Mouse (Mus musculus) testis, adult 2 months (tissue): ENCODE data around the gene Mfsd5. TPM values are rescaled to one million over a fixed set of nuclear protein-coding genes. Genes with fewer than 3 reads are reported as not detected.

Experiments used
- H3K27ac ChIP-seq: fragments of 200-500 bp; 2 replicates; pipeline ENCODE4 v1.5.1; 2012; ENCODE audit warnings: low read depth, low read length; ENCODE audit not compliant: control insufficient read depth, insufficient read depth
- H3K27me3 ChIP-seq: fragments of 200-500 bp; 2 replicates; pipeline ENCODE4 v1.6.1; 2012; ENCODE audit warnings: mild to moderate bottlenecking, low read length, moderate library complexity; ENCODE audit not compliant: control insufficient read depth, insufficient read depth
- H3K36me3 ChIP-seq: fragments of 200-500 bp; 2 replicates; pipeline ENCODE4 v1.6.1; 2012; ENCODE audit warnings: mild to moderate bottlenecking, low read length; ENCODE audit not compliant: control insufficient read depth, insufficient read depth
- H3K4me1 ChIP-seq: fragments of 200-500 bp; 2 replicates; pipeline ENCODE4 v1.6.1; 2012; ENCODE audit warnings: low read length; ENCODE audit not compliant: control insufficient read depth, insufficient read depth
- H3K4me3 ChIP-seq: fragments of 200-500 bp; 2 replicates; pipeline ENCODE4 v1.5.1; 2012; ENCODE audit warnings: low read depth, mild to moderate bottlenecking, low read length, moderate library complexity, mixed read lengths; ENCODE audit not compliant: control insufficient read depth
- CTCF ChIP-seq: fragments of 200-500 bp; IDR thresholded peaks from 2 replicates; pipeline ENCODE4 v1.5.1; 2012; ENCODE audit warnings: low read depth, mild to moderate bottlenecking, inconsistent platforms, low read length, moderate library complexity; ENCODE audit not compliant: control insufficient read depth, insufficient read depth, insufficient replicate concordance
- POLR2A ChIP-seq: fragments of 200-500 bp; IDR thresholded peaks from 2 replicates; pipeline ENCODE4 v1.6.1; 2012; ENCODE audit warnings: low read depth, mild to moderate bottlenecking, inconsistent platforms, low read length, moderate library complexity; ENCODE audit not compliant: control insufficient read depth
- polyA plus RNA-seq: library from polyadenylated mRNA; depleted of rRNA; stranded (reverse); fragments of >200 nt; gene quantifications from 2 replicates; pipeline ENCODE4 v1.2.3, GENCODE M21; 2012; rRNA removed

The Mfsd5 gene
- polyA plus RNA-seq = 12.1 and 14.3 TPM in 2 replicates

DNA sequence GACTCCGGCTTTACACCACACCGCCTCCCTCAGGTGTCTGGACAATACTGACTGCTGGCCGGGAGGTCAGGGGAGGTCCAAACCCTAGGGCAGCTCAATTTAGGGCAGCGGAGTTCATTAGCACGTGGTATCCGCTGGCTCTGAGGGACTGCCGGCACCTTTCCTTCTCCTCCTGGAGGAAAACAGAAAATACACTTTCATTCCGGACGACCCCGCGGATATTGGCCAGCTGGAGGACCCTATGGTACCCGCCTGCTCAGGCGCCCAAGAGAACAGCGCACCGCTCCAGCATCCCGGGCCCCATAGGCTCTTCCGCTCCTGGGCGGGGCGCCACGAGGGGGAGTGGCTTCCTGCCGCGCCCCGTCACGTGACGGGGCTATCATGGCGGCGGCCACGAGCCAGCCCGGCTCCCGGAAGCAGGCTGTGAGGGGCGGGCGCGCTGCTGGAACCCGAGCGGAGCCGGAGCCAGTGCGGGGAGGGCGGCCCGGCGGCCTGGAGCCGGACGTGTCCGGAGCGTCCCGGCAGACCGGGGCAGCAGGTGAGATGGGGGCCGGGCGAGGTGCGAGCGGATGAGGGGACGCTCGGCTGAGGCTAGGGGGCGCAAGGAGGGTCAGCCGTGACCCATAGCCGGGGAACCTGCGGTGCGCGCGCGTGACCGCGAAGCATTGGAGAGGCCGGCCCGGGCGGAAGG is at the start of gene Mfsd5:
TSS of gene Mfsd5 (plus strand) at position 363 of the 691 bp plus-strand sequence.
- H3K4me1 ChIP-seq = peaks cover 11% of the 10 kb centered on the region
- H3K36me3 ChIP-seq = no peaks in the 10 kb centered on the region
- TF ChIP-seq CTCF (peak; percentile 3; the same call in 1 of the 2 replicates), POLR2A (peak; percentile 79)
- H3K27me3 ChIP-seq = no peaks in the 10 kb centered on the region
- H3K27ac ChIP-seq = peak within 1 kb of the TSS; percentile 73
- H3K4me3 ChIP-seq = peak within 1 kb of the TSS; percentile 91

GRCm38 (mm10) chr15:102230408-102231321 is 48.6 kb upstream of the Mfsd5 start:
- no peaks in the 10 kb centered on the region for H3K27me3 ChIP-seq
- H3K4me1 ChIP-seq = peaks cover 5% of the 10 kb centered on the region; the same call in 1 of the 2 replicates
- no peak overlapping the region for H3K27ac ChIP-seq
- H3K4me3 ChIP-seq = no peak overlapping the region
- TF ChIP-seq POLR2A = no peak
- TF ChIP-seq CTCF = no peak
- H3K36me3 ChIP-seq = no peaks in the 10 kb centered on the region

DNA sequence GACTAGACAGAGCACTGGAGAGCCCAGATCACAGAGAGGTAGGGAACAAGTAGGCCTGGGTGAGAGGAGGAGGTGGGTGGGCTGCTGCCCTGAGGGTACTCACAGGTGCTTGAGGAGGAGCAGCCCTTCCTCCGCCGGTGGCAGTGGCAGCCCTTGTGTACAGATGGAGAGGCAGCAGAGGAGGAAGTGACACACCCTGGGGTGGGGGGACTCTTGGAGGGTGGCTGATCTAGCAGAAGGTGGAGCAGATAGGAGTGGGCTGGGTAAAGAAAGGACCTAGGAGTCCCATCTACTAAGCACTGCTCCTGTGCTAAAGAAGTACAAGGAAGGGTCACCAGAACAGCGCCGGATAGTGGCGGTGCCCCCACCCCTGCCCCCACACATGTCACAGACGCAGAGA is 47.5 kb upstream of the Mfsd5 start, which contains the start of gene Itgb7:
TSS of gene Itgb7 (minus strand) at position 197 of the 400 bp plus-strand sequence.
- H3K27ac ChIP-seq = no peak within 1 kb of the TSS
- peaks cover 5% of the 10 kb centered on the region; the same call in 1 of the 2 replicates for H3K4me1 ChIP-seq
- no peak for TF ChIP-seq CTCF
- TF ChIP-seq POLR2A = no peak
- no peaks in the 10 kb centered on the region for H3K27me3 ChIP-seq
- H3K36me3 ChIP-seq = no peaks in the 10 kb centered on the region
- no peak within 1 kb of the TSS for H3K4me3 ChIP-seq

- TF ChIP-seq POLR2A (no peak), CTCF (no peak)
- no peaks in the 10 kb centered on the region for H3K36me3 ChIP-seq
Measured at GRCm38 (mm10) chr15:102232764-102233163, 46.5 kb upstream of the Mfsd5 start.

DNA sequence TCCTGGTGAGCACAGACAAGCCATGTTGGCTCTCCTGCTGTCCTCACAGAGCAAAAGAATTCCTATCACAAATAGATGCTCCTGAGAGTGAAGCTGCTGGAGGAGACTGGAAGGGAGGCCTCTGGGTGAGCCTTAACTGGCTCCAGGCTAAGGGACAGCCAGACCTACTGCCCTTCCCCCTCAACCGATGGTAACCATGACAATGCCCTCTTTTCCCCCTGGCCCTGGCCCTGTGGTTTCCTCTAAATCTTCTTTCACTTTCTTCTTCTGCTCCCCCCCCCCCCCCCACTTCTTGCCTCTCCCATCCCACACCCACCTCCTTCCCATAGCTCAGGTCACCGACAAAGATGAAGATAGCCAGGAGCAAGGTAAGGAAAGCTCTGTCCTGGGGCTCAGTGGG is 45.4 kb upstream of the Mfsd5 start:
- peaks cover 5% of the 10 kb centered on the region; the same call in 1 of the 2 replicates for H3K4me1 ChIP-seq
- H3K36me3 ChIP-seq = no peaks in the 10 kb centered on the region
- TF ChIP-seq POLR2A (no peak), CTCF (no peak)
- H3K27me3 ChIP-seq = no peaks in the 10 kb centered on the region
- no peak overlapping the region for H3K4me3 ChIP-seq
- no peak overlapping the region for H3K27ac ChIP-seq

More at GRCm38 (mm10) chr15:102232764-102233163, 46.5 kb upstream of the Mfsd5 start:
- H3K4me3 ChIP-seq = no peak overlapping the region
- H3K27ac ChIP-seq = no peak overlapping the region
- peaks cover 5% of the 10 kb centered on the region; the same call in 1 of the 2 replicates for H3K4me1 ChIP-seq
- no peaks in the 10 kb centered on the region for H3K27me3 ChIP-seq

DNA sequence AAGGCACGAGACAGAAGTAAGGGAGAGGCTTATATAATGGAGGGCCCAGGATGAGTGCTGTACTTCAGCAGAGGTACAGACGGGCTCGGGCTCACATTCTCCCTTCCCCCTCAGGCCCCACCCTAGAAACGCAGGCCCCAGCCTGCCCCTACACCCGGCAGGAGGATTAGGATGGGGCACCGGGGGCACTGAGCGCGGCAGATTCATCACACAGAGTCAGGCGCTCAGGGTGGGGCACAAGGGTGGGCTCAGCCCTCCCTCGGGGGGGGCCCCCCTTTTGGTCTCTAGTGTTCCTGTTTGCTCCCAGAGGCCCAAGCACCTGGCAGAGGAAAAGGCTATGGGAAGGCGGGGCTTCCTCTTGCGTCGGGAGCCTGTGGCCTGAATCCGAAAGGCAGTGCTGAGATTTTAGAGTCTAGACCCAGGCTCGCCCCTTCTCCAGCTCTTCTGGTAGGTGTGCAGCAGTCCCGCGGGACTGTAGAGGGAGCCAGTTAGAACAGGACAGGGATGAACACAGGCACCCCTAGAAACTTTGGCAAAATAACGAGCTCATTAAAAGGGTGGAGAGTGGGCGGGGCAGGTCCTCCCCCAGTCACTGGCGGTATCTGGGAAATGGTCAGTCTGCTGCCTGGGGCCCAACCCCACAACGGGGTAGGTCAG is 43.8 kb upstream of the Mfsd5 start:
- no peaks in the 10 kb centered on the region for H3K27me3 ChIP-seq
- no peak overlapping the region for H3K4me3 ChIP-seq
- peaks cover 5% of the 10 kb centered on the region; the same call in 1 of the 2 replicates for H3K4me1 ChIP-seq

More for the DNA sequence above, 43.8 kb upstream of the Mfsd5 start:
- Histone ChIP-seq H3K36me3 (no peaks in the 10 kb centered on the region), H3K27ac (no peak overlapping the region)
- TF ChIP-seq CTCF (no peak), POLR2A (no peak)
